Mouse (Mus musculus) layer of hippocampus, adult 8-10 months (tissue): Measurements from ENCODE around the gene Nudt4. TPM values are rescaled to one million over a fixed set of nuclear protein-coding genes. Genes with fewer than 3 reads are reported as not detected.
"Not testable (repeated sequence)": the region's sequence is repeated elsewhere in the genome, so short reads cannot be mapped to it uniquely, and the experiment has no call there.

Source experiments
- DNase-seq, 2 experiments: peaks; one replicate each; pipeline ENCODE4 v3.0.0; 2022; ENCODE audit warnings: low spot score in 2 of 2
- total RNA-seq, 4 experiments: library from RNA; stranded (reverse); gene quantifications; 2 replicates each; pipeline ENCODE4 v1.2.4; 2022

The Nudt4 gene
- total RNA-seq, 4 experiments from 2014 or later = 72.5 to 74.3 (median 73.6) TPM

GRCm38 (mm10) chr10:95567550-95567949 is 3.6 kb upstream of the Nudt4 start:
- DNase-seq = no peak

- no peak for DNase-seq
Measured at GRCm38 (mm10) chr10:95566786-95567185, 2.8 kb upstream of the Nudt4 start.

DNA sequence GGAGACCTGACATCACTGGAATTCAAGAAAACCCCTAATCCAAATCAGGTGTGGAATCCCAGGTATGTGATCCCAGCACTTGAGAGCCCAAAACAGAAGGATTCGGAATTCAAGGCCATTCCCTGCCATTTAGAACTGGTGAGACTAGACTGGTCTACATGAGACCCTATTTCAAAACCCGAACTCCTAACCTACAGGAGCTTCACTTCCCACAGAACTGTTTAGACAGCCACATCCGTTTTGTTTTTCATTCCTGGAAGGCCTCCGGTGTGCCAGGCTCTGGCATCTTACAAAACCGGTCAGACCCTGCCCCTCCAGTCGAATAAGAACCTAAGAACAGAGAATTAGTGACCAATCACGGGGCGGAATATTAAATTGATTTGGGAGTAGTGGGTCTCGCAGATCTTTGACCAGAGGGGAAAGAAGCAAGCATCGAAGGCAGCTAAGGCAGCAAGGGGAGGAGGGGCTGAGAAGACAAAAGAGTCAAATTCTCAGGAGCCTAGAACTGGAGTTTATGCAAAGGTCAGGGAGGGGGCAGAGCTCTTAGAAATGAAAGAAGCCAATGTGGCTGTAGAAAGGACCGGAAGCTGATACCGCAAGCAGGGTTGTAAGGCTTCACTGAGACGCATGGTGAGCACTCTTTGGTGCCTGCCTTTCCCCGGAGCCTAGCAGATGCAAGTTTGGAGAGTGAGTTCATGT is 1.4 kb upstream of the Nudt4 start:
- no peak for DNase-seq

DNA sequence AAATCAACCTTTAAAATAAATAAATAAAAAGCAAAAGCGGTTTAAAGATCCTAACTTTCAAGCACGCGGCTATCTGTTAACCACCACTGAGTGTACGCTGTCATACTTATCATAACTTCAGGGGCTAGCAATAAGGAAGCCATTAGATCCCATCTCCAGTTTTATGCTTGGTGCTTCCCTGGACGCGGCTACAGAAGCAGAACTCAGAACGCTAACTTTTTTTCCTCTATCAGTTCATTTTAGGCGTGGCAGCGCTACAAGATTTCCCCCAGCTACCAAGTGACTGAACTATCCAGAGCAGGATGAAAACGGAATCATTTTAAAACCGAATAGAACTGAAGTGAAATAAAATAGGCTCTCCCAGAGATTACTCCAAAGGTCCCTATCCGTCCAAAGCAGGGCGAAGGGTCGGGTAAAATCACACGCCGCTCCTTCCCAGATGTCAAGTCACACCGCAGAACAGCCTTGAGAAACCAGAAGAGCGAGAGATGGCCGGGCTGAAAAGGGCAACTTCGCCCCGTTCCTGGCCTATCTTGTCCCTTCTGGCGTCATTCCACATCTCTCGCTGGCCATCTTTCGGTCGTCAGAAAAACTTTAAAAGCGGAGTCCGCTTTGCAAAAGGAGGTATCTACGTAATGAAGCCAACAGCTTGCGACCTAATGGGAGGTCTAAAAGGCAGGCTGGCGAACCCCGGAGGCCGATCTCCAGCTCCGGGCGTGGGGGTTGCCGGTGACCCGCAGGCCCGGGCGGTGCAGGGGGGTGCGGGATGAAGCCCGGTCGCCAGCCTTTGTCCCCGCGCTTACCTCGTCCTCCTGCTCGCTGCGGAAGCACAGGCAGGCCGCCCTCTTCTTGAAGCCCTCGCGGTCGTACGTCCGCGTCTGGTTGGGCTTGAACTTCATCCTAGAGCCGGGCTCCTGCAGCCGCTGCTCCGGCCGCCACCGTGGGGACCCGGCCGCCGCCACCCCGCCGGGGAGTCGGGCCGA is 796 bp downstream of the Nudt4 start:
- no peak for DNase-seq

- DNase-seq = no peak
Measured at GRCm38 (mm10) chr10:95562395-95562794, 1.6 kb downstream of the Nudt4 start.

DNA sequence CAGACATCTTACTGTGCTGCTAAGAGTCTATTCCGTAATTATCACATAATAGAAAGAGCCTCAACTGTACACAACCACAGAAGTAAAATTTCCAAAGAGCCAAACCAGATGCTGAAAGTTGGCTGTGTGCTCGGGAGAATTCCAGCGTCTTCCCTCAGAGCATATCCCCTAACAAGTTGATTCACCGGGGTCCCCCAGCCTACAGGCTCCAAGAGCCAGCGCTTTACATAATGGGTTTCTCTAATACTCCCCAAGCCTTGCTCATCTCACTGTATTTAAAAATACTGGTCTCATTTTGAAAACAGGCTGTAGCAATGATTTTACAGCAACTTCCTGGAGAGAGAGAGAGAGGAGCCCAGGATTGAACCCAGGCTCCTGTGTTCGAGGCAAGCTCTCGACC is 2.3 kb downstream of the Nudt4 start:
- DNase-seq = no peak

DNA sequence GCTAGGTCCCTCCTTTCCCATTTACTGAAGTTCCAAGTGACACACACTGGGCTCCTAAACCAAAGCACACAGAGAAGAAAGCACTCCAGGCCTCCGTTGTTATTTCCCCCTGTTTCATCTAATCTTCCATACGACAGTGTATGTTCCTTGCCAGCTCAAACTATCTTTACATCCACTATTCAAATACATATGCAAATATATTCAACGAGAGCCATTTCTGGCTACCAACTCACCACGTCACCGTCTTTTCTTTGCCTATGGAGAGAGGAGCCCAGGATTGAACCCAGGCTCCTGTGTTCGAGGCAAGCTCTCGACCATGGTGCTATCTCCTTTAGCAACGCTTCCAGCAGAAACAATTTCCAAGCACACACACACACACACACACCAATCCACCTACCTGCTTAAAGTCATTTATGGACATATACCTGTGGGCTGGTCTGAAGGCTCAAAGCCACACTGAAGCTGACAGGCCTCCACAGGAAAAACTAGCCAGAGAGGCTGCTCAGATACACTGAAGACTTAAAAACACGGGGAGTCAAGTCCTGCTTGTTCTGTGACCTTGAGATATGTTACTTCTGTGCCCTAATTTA is 3.5 kb downstream of the Nudt4 start:
- DNase-seq = no peak

GRCm38 (mm10) chr10:95559426-95559825 is 4.5 kb downstream of the Nudt4 start:
- DNase-seq = no peak

GRCm38 (mm10) chr10:95557337-95557828 is 6.6 kb downstream of the Nudt4 start:
- DNase-seq = no peak

GRCm38 (mm10) chr10:95555866-95556265 is 8.1 kb downstream of the Nudt4 start:
- no peak for DNase-seq

- no peak for DNase-seq
Measured at GRCm38 (mm10) chr10:95552326-95552725, 11.6 kb downstream of the Nudt4 start.

DNA sequence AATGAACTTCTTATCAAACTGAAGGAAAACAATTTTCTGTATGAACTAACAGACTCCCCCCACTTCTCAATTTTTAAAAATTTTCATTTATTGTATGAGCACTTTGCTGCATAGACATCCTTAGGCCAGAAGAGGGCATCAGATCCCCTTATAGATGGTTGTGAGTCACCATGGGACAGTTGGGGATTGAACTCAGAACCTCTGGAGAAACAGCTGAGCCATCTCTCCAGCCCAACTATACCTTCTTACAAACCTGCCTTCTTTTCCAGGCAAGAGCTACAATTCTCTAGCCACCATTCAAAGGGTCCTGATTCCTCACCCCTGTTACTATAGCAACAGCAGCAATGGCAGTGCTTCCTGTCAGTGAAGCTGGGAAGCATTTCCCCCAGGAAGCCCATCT is 12.2 kb downstream of the Nudt4 start:
- no peak for DNase-seq

GRCm38 (mm10) chr10:95550506-95550905 is 13.4 kb downstream of the Nudt4 start:
- DNase-seq = no peak

- DNase-seq = not testable (repeated sequence)
Measured at GRCm38 (mm10) chr10:95549080-95549479, 14.9 kb downstream of the Nudt4 start.

- DNase-seq = no peak
Measured at GRCm38 (mm10) chr10:95548154-95548826, 15.7 kb downstream of the Nudt4 start.

GRCm38 (mm10) chr10:95546178-95546577 is 17.8 kb downstream of the Nudt4 start:
- no peak for DNase-seq

- DNase-seq = no peak
Measured at GRCm38 (mm10) chr10:95545051-95545450, 18.9 kb downstream of the Nudt4 start.

- no peak for DNase-seq
Measured at GRCm38 (mm10) chr10:95544651-95545050, 19.3 kb downstream of the Nudt4 start.

DNA sequence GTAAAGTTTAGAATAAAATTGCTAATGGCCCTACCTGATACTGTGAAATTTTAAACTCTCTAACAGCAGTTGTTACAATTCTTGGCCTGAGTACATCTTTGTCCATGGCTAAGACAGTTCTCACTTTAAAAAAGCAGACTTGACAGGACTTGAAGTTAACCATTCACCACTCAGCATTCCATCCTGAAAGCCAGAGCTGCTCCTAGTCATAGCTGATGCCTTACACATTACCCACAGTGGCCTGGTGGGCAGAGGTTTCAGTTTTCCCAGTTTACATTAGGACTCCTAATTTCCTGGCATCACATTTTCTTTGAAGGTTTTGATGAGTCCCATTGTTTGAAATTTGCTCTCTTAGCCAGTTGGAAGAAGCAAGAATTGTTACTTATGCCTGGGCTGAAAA is 19.9 kb downstream of the Nudt4 start:
- no peak for DNase-seq

DNA sequence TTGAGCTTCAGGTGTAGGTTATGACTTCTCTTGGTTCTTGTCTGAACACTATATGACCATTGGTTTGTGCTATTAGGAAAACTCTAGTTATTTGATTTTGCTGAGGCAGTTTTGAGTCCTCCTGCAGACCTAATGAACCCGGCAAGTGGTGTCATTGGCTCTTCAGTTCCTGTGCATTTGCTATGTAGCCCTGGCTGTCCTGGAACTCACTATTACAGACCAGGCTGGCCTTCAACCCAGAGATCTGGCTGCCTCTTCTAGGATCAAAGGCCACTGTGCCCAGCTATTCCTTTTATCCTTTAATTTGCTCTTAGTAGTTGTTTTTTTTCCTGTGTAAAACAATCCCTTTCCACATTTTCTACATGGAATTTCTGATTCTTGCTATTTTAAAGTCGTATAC is 20.6 kb downstream of the Nudt4 start:
- DNase-seq = no peak

- DNase-seq = no peak
Measured at GRCm38 (mm10) chr10:95542916-95543315, 21.0 kb downstream of the Nudt4 start.
